In genomic region chr4:130797201-130798051, GRCm38 (mm10) we compare ENCODE assay signal across 7 mouse cellular contexts. TPM values are rescaled to one million over a fixed set of nuclear protein-coding genes. Genes with fewer than 3 reads are reported as not detected.
A peak's percentile ranks its signal among the peaks of the same experiment; 100 is the strongest.
DNase-seq lines count a peak whose midpoint lies in the region; ATAC-seq and TF ChIP-seq lines count a peak whose summit lies in the region.

No protein-coding gene starts in this region.

- no peaks in the 10 kb centered on the region for H3K27me3 ChIP-seq in forebrain, postnatal 0 days (ENCODE audit: insufficient read depth, low read length)
- H3K27me3 ChIP-seq in intestine, embryonic 16.5 days (replicated peaks; ENCODE audit: control insufficient read depth, insufficient read depth, low read length): peaks cover 3% of the 10 kb centered on the region; the same call in 1 of the 2 replicates
- H3K27me3 ChIP-seq in lung, embryonic 14.5 days (ENCODE audit: insufficient read depth, low read length): no peaks in the 10 kb centered on the region

- H3K4me1 ChIP-seq in forebrain, postnatal 0 days (ENCODE audit: insufficient read depth): peaks cover 15% of the 10 kb centered on the region
- peaks cover 45% of the 10 kb centered on the region for H3K4me1 ChIP-seq in intestine, embryonic 16.5 days (ENCODE audit: control insufficient read depth, insufficient read depth, low read length)
- H3K4me1 ChIP-seq in lung, embryonic 14.5 days (ENCODE audit: insufficient read depth): peaks cover 29% of the 10 kb centered on the region

- TF ChIP-seq CTCF in forebrain, postnatal 0 days (IDR thresholded peaks at IDR 0.05; ENCODE audit: low read depth): no peak
- TF ChIP-seq CTCF in lung, embryonic 14.5 days (IDR thresholded peaks at IDR 0.05; ENCODE audit: low read depth): no peak

- no peak for ATAC-seq in forebrain, postnatal 0 days
- ATAC-seq in intestine, embryonic 16.5 days: peak; percentile 27; the same call in 1 of the 2 replicates
- peak; percentile 70; the same call in 1 of the 2 replicates for ATAC-seq in lung, embryonic 14.5 days (ENCODE audit: insufficient read depth)

- no peaks in the 10 kb centered on the region for H3K9me3 ChIP-seq in forebrain, postnatal 0 days (ENCODE audit: low read length)
- no peaks in the 10 kb centered on the region for H3K9me3 ChIP-seq in intestine, embryonic 16.5 days (ENCODE audit: control insufficient read depth, low read length)
- H3K9me3 ChIP-seq in lung, embryonic 14.5 days (ENCODE audit: low read depth, low read length): no peaks in the 10 kb centered on the region

- 0 out of 2 replicates have a peak overlapping the region, but pooled peaks have one; percentile 9 for H3K27ac ChIP-seq in forebrain, postnatal 0 days (ENCODE audit: low read depth, low read length)
- peak overlapping the region; percentile 68 for H3K27ac ChIP-seq in intestine, embryonic 16.5 days (ENCODE audit: low read length)
- peak overlapping the region; percentile 73 for H3K27ac ChIP-seq in lung, embryonic 14.5 days (ENCODE audit: low read depth)

- no peaks in the 10 kb centered on the region for H3K36me3 ChIP-seq in forebrain, postnatal 0 days (ENCODE audit: insufficient read depth)
- no peaks in the 10 kb centered on the region for H3K36me3 ChIP-seq in intestine, embryonic 16.5 days (ENCODE audit: control insufficient read depth, insufficient read depth, low read length)
- no peaks in the 10 kb centered on the region for H3K36me3 ChIP-seq in lung, embryonic 14.5 days (ENCODE audit: insufficient read depth)

- H3K4me2 ChIP-seq in forebrain, postnatal 0 days (ENCODE audit: low read depth): peak overlapping the region; percentile 10; the same call in 1 of the 2 replicates
- H3K4me2 ChIP-seq in intestine, embryonic 16.5 days (ENCODE audit: low read depth, low read length): peak overlapping the region; percentile 9; the same call in 1 of the 2 replicates
- peak overlapping the region; percentile 44 for H3K4me2 ChIP-seq in lung, embryonic 14.5 days

- DNase-seq in adrenal gland, postnatal 36 days: peak; percentile 77 to 78
- no peak for DNase-seq in forebrain, postnatal 0 days
- DNase-seq in lung, embryonic 14.5 days: peak; percentile 81
- no peak for DNase-seq in layer of hippocampus, adult 9-10 months (ENCODE audit: low spot score)
- DNase-seq in ovary, postnatal 36 days (ENCODE audit: low spot score): no peak
- no peak for DNase-seq in urinary bladder, postnatal 10 days (ENCODE audit: low spot score)

- 46% methylated on average over 15 of the region's 15 CpGs for WGBS in forebrain, postnatal 0 days
- WGBS in intestine, embryonic 16.5 days: 30% methylated on average over 15 of the region's 15 CpGs
- WGBS in lung, embryonic 14.5 days: 22% methylated on average over 15 of the region's 15 CpGs

- no peak overlapping the region; the same call in 1 of the 2 replicates for H3K9ac ChIP-seq in forebrain, postnatal 0 days
- H3K9ac ChIP-seq in intestine, embryonic 16.5 days (ENCODE audit: low read depth, low read length): peak overlapping the region; percentile 53
- peak overlapping the region; percentile 34; the same call in 1 of the 2 replicates for H3K9ac ChIP-seq in lung, embryonic 14.5 days

- no peak overlapping the region for H3K4me3 ChIP-seq in forebrain, postnatal 0 days (ENCODE audit: low read depth, low read length)
- no peak overlapping the region; the same call in 1 of the 2 replicates for H3K4me3 ChIP-seq in intestine, embryonic 16.5 days (ENCODE audit: low read length)
- H3K4me3 ChIP-seq in lung, embryonic 14.5 days (ENCODE audit: low read depth, low read length): no peak overlapping the region

RNA-seq across cellular contexts. Expression of gene Sdc3, which starts 5.1 kb away (rescaled TPM):
- 100 to 1,000 TPM; 294 to 435 TPM for total RNA-seq in adrenal gland, postnatal 36 days (2021)
- 318 and 421 TPM in 2 replicates for total RNA-seq in forebrain, postnatal 0 days (2014; rRNA removed)
- 159 and 204 TPM in 2 replicates for polyA plus RNA-seq in forebrain, postnatal 0 days (2015; fragmentation: Nextera tagmentation; extraction: Ambion mirVana)
- 12.3 and 17.2 TPM in 2 replicates for polyA plus RNA-seq in intestine, embryonic 16.5 days (2015; fragmentation: Nextera tagmentation; extraction: Ambion mirVana)
- polyA plus RNA-seq in lung, embryonic 14.5 days (2014; fragmentation: Nextera tagmentation; extraction: Ambion mirVana): 19.1 and 20.3 TPM in 2 replicates

Comparison
In these comparisons a context has a peak if more than half of its experiments do, and no peak if none do; other contexts are left out.
1. DNase-seq: peak in adrenal gland, postnatal 36 days (2 of 2) and lung, embryonic 14.5 days (single experiment); none in forebrain, postnatal 0 days (single experiment), layer of hippocampus, adult 9-10 months (single experiment), ovary, postnatal 36 days (single experiment) and urinary bladder, postnatal 10 days (single experiment).
2. H3K27ac ChIP-seq: peak in every context shown above with its lines; median percentile 73 in lung, embryonic 14.5 days; 68 in intestine, embryonic 16.5 days; 9 in forebrain, postnatal 0 days.
3. Peak in every context shown above with its lines, with median percentiles within 50 percentile points of each other: H3K4me2 ChIP-seq.